Mouse (Mus musculus) MEL (cell line): ENCODE measurements at regions not wholly inside any gene's neighbourhood (a gene's known extent, or its start where the extent isn't known, plus 50 kb on each side); places are given as distances from the start of the nearest gene placed in this dataset.
A peak's percentile ranks its signal among the peaks of the same experiment; 100 is the strongest.

Experiments used
- DNase-seq: peaks from one replicate; pipeline ENCODE4 v3.0.0; 2011; ENCODE audit warnings: low read depth, low spot score
- H3K27ac ChIP-seq: 2 replicates; pipeline ENCODE4 v1.5.1; 2012; ENCODE audit warnings: low read depth, mild to moderate bottlenecking, control low read depth, low read length, moderate library complexity; ENCODE audit not compliant: control insufficient read depth
- H3K27me3 ChIP-seq, 2 experiments: fragments of 150-350 bp in 1 of 2; sonication (generic) in 1 of 2; 2 replicates each; pipeline ENCODE4 v1.6.1; 2012; ENCODE audit warnings: low read length in 2 of 2, mild to moderate bottlenecking in 2 of 2, improper control_type of control experiment in 1 of 2, moderate library complexity in 1 of 2; ENCODE audit not compliant: insufficient read depth in 2 of 2, control insufficient read depth in 1 of 2
- H3K36me3 ChIP-seq, 2 experiments: 2 replicates each; pipeline ENCODE4 v1.6.1; 2012 to 2014; ENCODE audit warnings: low read length in 2 of 2, improper control_type of control experiment in 1 of 2, inconsistent platforms in 1 of 2, mild to moderate bottlenecking in 1 of 2; ENCODE audit not compliant: insufficient read depth in 2 of 2, control insufficient read depth in 1 of 2
- H3K4me1 ChIP-seq, 2 experiments: fragments of 150-350 bp in 1 of 2; sonication (generic) in 1 of 2; 2 replicates each; pipeline ENCODE4 v1.6.1; 2012; ENCODE audit warnings: low read length in 2 of 2, improper control_type of control experiment in 1 of 2, mild to moderate bottlenecking in 1 of 2; ENCODE audit not compliant: insufficient read depth in 2 of 2, control insufficient read depth in 1 of 2
- H3K4me3 ChIP-seq, 2 experiments: fragments of 150-350 bp in 1 of 2; sonication (generic) in 1 of 2; 2 replicates each; pipeline ENCODE4 v1.5.1; 2012; ENCODE audit warnings: low read depth in 2 of 2, low read length in 2 of 2, mild to moderate bottlenecking in 2 of 2, moderate library complexity in 2 of 2, control low read depth in 1 of 2, improper control_type of control experiment in 1 of 2; ENCODE audit not compliant: control insufficient read depth in 1 of 2, insufficient read depth in 1 of 2
- H3K79me2 ChIP-seq: 2 replicates; pipeline ENCODE4 v1.6.1; 2012; ENCODE audit warnings: mild to moderate bottlenecking, low read length, moderate library complexity; ENCODE audit not compliant: control insufficient read depth, poor library complexity, insufficient read depth
- H3K9ac ChIP-seq: 2 replicates; pipeline ENCODE4 v1.6.1; 2012; ENCODE audit warnings: low read depth, mild to moderate bottlenecking, control low read depth, low read length, moderate library complexity; ENCODE audit not compliant: control insufficient read depth, poor library complexity, severe bottlenecking
- H3K9me3 ChIP-seq: fragments of 150-350 bp; sonication (generic); replicated peaks from 2 replicates; pipeline ENCODE4 v1.6.1; 2012; ENCODE audit warnings: mild to moderate bottlenecking, low read length, improper control_type of control experiment, moderate library complexity; ENCODE audit not compliant: insufficient read depth
- CHD1 ChIP-seq: IDR thresholded peaks from 2 replicates; pipeline ENCODE4 v1.6.1; 2012; ENCODE audit warnings: low read depth, mild to moderate bottlenecking, inconsistent platforms, low read length, improper control_type of control experiment
- CHD2 ChIP-seq: IDR thresholded peaks from 2 replicates; pipeline ENCODE4 v1.6.1; 2011; ENCODE audit warnings: low read length, improper control_type of control experiment
- CTCF ChIP-seq, 3 experiments: IDR thresholded peaks in 2 of 3; conservative IDR thresholded peaks in 1 of 3; 2 replicates each; pipeline ENCODE4 v1.5.1; 2011 to 2012; ENCODE audit warnings: low read length in 3 of 3, low read depth in 2 of 3, mild to moderate bottlenecking in 2 of 3, improper control_type of control experiment in 1 of 3, inconsistent platforms in 1 of 3, mixed read lengths in 1 of 3, moderate library complexity in 1 of 3; ENCODE audit not compliant: control insufficient read depth in 1 of 3, insufficient read depth in 1 of 3, poor library complexity in 1 of 3, severe bottlenecking in 1 of 3
- EP300 ChIP-seq, 2 experiments: IDR thresholded peaks; 2 replicates each; pipeline ENCODE4 v1.6.1; 2011; ENCODE audit warnings: improper control_type of control experiment in 2 of 2, low read length in 2 of 2, low read depth in 1 of 2, mild to moderate bottlenecking in 1 of 2
- ETS1 ChIP-seq: IDR thresholded peaks from 2 replicates; pipeline ENCODE4 v1.6.1; 2012; ENCODE audit warnings: low read depth, mild to moderate bottlenecking, inconsistent platforms, low read length, improper control_type of control experiment, moderate library complexity
- GABPA ChIP-seq: IDR thresholded peaks from 2 replicates; pipeline ENCODE4 v1.6.1; 2012; ENCODE audit warnings: low read depth, mild to moderate bottlenecking, inconsistent platforms, low read length, improper control_type of control experiment, moderate library complexity
- GATA1 ChIP-seq: IDR thresholded peaks from 2 replicates; pipeline ENCODE4 v1.6.1; 2011; ENCODE audit warnings: low read depth, low read length, improper control_type of control experiment
- HCFC1 ChIP-seq: IDR thresholded peaks from 2 replicates; pipeline ENCODE4 v1.6.1; 2012; ENCODE audit warnings: low read depth, mild to moderate bottlenecking, inconsistent platforms, low read length, improper control_type of control experiment, moderate library complexity
- MAFK ChIP-seq: IDR thresholded peaks from 2 replicates; pipeline ENCODE4 v1.6.1; 2011; ENCODE audit warnings: low read depth, mild to moderate bottlenecking, low read length, improper control_type of control experiment, borderline replicate concordance
- MXI1 ChIP-seq: IDR thresholded peaks from 2 replicates; pipeline ENCODE4 v1.6.1; 2011; ENCODE audit warnings: mild to moderate bottlenecking, low read depth, low read length, improper control_type of control experiment
- MYC ChIP-seq: IDR thresholded peaks from 2 replicates; pipeline ENCODE4 v1.6.1; 2011; ENCODE audit warnings: low read depth, mild to moderate bottlenecking, low read length, improper control_type of control experiment, moderate library complexity
- NELFE ChIP-seq: IDR thresholded peaks from 2 replicates; pipeline ENCODE4 v1.6.1; 2011; ENCODE audit warnings: low read depth, low read length, improper control_type of control experiment
- USF1 ChIP-seq: IDR thresholded peaks from 2 replicates; pipeline ENCODE4 v1.6.1; 2014; ENCODE audit warnings: low read depth, mild to moderate bottlenecking, inconsistent platforms, low read length, improper control_type of control experiment, moderate library complexity
- USF2 ChIP-seq, 2 experiments: IDR thresholded peaks; 2 replicates each; pipeline ENCODE4 v1.6.1; 2011 to 2012; ENCODE audit warnings: improper control_type of control experiment in 2 of 2, low read length in 2 of 2, borderline replicate concordance in 1 of 2, inconsistent platforms in 1 of 2, low read depth in 1 of 2, mild to moderate bottlenecking in 1 of 2; ENCODE audit not compliant: insufficient read depth in 1 of 2
- ZKSCAN1 ChIP-seq: IDR thresholded peaks from 2 replicates; pipeline ENCODE4 v1.6.1; 2012; ENCODE audit warnings: low read depth, mild to moderate bottlenecking, inconsistent platforms, low read length, improper control_type of control experiment, moderate library complexity

GRCm38 (mm10) chr3:127948898-127949620, 52.9 kb upstream of the Fam241a start (continued):
- TF ChIP-seq CHD1 (no peak), GABPA (no peak), MXI1 (0 out of 2 replicates have a peak, but pooled peaks have one; percentile 37)
- TF ChIP-seq, all 39 proteins: peak for 10

GRCm38 (mm10) chr3:127948326-127948725, 52.2 kb upstream of the Fam241a start:
- no peaks in the 10 kb centered on the region for H3K27me3 ChIP-seq
- H3K27ac ChIP-seq: no peak overlapping the region
- no peak overlapping the region for H3K9ac ChIP-seq
- no peaks in the 10 kb centered on the region for H3K79me2 ChIP-seq
- TF ChIP-seq EP300 (IDR thresholded peaks at IDR 0.05; ENCODE audit: low read depth in 1 of 2, low read length in 2 of 2) (no peak), ETS1 (no peak), USF2 (IDR thresholded peaks at IDR 0.05; ENCODE audit: borderline replicate concordance in 1 of 2, insufficient read depth in 1 of 2, low read depth in 1 of 2, low read length in 2 of 2) (peak in 1 of 2 experiments; percentile 23; a peak in 1 of 4 replicates), CHD2 (no peak), MAFK (no peak), GATA1 (no peak), ZKSCAN1 (no peak), NELFE (no peak), MYC (no peak), USF1 (peak; percentile 67), CTCF (IDR thresholded peaks at IDR 0.05 in 2 of 3, conservative IDR thresholded peaks at IDR 0.05 in 1 of 3; ENCODE audit: control insufficient read depth in 1 of 3, insufficient read depth in 1 of 3, low read depth in 2 of 3, low read length in 3 of 3, poor library complexity in 1 of 3, severe bottlenecking in 1 of 3) (no peak), HCFC1 (no peak)
- no peaks in the 10 kb centered on the region for H3K9me3 ChIP-seq
- no peak for DNase-seq
- H3K36me3 ChIP-seq: no peaks in the 10 kb centered on the region
- no peaks in the 10 kb centered on the region for H3K4me1 ChIP-seq
- H3K4me3 ChIP-seq: no peak overlapping the region
